Mouse (Mus musculus) right cerebral cortex, postnatal 14 days (tissue): ENCODE measurements around the gene Golim4.
"Not testable (repeated sequence)": the region's sequence is repeated elsewhere in the genome, so short reads cannot be mapped to it uniquely, and the experiment has no call there.

Experiments
- DNase-seq: peaks from one replicate; pipeline ENCODE4 v3.0.0; 2022

Golim4 gene

DNA sequence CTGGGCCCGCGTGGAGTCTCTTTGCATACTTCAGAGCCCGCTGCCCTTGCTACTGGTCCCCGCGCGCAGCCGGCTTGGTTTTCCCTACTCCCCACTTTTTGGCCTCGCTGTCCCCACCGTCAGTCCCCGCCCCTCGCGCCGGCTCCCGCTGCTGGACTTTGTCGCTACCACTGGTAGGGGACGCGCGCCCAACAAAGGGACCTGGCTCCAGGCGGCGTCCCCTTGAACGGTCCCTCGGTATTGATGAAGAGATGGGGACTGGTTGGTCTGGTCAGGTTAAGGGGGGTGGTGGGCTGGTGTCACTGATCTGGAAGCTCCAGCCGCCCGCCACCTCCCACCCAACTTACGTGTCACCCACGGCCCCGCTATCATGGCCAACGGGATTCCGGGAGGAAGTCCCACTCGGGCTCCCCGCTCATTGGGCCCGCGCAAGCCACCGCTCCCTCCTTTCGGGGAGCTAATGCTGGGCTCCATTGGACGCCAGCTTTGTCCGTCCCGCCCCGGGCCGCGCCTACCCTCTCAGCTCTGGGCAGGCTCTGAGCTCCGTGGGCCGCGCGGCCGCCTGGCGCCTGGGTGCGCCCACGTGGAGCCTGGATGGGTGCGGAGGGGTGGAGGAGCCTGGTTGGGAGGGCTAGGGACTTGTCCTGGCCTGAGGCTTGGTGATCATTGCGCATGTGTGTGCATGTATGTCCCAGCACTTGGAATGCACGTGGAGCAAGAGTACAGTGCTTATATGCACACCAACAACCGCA lies at the start of gene Golim4:
Gene Golim4, minus strand, starts transcription at position 399 of the 752 bp plus-strand sequence.
- peak; percentile 94 for DNase-seq

DNA sequence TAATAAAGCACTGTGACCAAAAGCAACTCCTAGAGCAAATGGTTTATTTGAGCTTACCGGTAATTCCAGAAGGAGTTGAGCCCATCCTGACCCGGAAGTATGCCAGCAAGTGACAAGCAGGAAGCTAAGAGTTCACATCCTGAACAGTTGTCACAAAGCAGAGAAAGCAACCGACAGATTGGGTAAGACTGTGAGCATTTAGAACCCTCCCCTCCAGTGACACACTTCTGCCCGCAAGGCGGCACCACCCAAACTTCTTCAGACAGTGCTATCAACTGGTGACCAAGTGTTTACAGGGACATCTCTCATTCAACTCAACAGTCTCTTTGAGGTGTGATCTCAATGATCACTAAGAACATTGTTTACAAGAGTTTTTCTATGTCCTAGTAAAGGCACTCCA lies 48.9 kb upstream of the Golim4 start:
- DNase-seq, result no peak

DNA sequence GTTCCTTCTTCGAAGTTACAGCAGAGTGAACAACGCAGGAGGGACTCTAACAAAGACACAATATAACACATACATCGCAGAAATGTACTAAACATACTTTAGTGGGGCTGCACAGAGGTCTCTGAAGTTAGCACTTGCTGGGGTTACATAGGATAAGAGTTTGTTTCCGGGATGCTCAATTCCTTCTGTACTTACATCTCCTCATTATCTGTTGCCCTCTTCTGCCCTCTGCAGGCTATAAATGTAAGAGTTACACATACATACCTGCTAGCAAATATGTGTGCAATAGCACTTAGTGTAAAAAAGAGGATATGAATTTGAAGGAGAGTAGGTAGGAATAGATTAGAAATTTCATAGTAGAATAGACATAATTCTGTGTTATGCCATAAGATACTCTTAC lies 44.4 kb upstream of the Golim4 start:
- peak; percentile 18 for DNase-seq

DNA sequence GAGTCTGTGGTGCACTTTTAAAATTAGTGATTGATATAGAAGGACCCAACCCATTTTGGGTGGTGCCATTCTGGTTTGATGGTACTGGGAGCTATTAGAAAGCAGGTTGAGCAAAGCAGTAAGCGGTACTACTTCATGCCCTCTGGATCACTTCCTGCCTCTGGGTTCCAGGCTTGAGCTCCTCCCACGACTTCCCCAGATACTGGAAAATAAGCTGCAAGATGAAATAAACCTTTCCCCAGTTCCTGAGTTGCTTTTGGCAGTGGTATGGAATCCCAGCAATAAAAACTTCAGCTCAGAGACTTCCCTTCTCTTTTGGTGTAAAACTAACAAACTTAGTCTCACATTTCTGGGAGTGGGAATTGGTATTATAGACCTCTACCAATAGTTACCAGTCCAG lies 43.7 kb upstream of the Golim4 start:
- DNase-seq, result no peak

DNA sequence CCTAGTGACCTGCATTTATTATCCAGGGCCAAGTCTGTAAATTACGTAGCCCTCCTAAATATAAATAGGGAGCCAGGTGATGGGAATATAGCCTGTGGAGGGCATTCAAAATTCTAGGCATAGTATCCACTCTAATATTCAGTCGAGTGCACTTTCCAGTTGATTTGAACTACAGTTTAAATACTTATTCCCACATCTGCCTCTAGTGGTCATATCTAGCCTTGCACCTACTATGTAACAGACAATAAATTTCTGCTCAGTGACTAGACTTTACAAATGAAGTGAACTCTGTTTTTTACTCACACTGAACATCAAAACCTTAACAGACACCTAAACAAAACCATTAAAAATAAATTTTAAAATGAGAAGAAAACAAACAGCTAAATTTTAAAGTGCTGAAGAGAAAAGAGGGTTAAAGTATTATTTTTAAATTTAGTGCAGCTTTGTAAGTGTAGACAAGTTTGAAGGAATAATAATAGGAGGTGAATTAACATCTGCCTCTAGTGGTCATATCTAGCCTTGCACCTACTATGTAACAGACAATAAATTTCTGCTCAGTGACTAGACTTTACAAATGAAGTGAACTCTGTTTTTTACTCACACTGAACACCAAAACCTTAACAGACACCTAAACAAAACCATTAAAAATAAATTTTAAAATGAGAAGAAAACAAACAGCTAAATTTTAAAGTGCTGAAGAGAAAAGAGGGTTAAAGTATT lies 24.4 kb upstream of the Golim4 start:
- not testable (repeated sequence) for DNase-seq

DNA sequence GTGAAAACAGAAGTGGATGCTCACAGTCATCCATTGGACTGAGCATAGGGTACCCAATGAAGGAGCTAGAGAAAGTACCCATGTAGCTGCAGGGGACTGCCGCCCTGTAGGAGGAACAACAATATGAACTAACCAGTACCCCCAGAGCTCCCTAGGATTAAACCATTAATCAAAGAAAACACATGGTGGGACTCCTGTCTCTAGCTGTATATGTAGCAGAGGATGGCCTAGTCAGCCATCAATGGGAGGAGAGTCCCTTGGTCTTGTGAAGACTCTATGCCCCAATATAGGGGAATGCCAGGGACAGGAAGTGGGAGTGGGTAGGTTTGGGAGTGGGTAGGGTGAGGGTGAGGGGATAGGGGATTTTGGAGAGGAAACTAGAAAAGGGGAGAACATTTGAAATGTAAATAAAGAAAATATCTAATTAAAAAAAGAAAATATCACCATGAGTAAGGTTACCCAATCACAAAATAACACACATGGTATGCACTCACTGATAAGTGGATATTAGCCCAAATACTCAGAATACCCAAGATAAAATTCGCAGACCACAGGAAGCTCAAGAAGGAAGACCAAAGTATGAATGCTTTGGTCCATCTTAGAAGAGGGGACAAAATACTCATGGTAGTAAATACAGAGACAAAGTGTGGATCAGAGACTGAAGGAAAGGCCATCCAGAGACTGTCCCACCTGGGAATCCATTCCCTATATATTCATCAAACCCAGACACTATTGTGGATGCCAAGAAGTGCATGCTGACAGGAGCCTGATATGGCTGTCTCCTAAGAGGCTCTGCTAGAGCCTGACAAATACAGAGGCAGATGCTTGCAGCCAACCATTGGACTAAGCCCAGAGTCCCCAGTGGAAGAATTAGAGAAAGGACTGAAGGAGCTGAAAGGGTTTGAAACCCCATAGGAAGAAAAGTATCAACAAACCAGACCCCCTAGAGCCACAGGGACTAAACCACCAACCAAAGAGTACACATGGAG lies 6.3 kb upstream of the Golim4 start:
- not testable (repeated sequence) for DNase-seq

DNA sequence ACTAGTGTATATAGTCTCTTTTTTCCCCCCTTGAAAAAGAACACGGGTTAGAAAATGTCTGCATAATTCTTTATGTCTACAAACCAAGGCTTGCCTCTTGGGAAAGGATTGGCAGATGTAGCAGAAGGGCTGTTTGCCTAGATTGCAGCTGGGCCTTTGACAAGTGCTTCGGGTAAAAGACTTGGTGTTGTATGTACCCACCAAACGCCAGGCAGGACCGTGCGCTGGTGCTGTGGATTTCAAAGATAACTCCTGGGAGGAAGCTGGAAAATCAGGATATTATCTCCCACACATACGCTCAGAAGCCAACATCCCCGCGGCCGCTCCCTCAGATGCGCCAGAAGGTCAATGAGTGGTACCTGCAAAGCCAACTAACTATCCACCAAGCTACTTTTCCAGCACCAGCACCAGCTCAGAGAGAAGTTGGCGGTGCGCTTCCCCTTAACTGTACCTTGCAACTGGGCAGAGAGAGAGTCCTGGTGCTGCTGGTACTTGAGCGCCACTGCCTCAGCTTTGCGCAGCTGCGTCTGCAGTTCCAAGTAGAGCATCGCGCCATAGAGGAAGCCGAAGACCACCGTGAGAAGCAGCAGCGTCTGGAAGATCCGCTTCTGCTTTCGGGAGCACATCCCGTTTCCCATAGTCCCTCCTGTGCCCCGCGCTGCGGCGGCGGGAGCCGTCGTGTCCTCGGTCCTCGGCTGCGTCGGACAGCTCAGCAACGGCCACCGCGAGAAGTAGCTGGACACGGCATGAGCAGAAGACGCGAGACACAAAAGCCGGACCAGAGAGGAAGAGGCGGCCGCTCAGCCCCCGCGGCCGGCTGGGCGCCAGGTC lies 873 bp downstream of the Golim4 start:
- DNase-seq, result peak; percentile 25

DNA sequence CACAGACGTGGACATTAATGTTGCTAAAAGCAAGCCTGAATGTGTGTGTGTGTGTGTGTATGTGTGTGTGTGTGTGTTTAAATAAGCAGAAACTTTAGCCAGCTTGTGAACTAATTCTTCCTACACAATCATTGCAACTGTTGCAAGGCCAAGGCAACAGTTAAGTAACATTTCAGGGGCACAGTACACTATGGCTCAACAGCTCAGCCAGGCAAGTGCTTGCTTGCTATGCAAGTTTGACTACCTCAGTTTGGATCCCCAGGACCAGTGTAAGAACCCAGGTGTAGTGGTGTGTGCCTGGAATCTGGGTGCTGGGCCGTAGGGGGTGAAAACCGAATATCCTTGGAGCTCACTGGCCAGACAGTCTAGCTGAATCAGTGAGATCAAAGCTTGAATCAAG lies 2.6 kb downstream of the Golim4 start:
- no peak for DNase-seq

DNA sequence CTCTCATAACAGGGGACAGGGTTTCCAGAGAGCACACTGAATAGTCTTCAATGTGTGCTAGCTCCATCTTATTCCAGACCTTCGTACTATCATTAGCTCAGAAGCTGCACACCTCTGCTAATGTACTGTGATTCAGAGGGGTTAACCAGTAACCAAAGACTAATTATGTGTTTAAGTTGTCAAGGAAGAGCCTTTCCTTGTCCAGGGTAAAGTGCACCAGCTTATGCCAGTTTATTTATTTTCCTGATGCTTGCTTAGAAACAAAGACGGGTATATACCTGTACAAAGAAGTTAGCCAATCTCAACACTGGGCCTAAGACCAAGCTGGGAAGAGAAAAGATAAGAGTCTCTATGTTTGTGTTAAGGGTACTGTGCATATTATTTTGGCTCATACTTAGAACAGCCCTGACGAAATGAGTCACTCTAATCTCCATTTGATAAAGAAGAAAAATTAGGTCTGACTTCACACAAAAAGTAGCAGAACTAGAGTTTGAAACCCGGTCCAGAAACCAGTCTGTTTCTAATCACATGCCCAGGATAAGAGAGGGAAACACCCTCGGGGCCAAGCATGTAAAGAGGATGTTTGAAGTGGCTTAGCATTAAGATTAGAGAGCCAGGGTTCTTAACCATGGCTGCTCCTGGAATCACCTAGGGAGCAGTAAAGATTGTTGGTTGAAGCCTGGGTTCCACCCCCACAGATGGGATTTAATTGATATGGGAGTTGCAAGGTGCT lies 4.3 kb downstream of the Golim4 start:
- DNase-seq, result no peak

DNA sequence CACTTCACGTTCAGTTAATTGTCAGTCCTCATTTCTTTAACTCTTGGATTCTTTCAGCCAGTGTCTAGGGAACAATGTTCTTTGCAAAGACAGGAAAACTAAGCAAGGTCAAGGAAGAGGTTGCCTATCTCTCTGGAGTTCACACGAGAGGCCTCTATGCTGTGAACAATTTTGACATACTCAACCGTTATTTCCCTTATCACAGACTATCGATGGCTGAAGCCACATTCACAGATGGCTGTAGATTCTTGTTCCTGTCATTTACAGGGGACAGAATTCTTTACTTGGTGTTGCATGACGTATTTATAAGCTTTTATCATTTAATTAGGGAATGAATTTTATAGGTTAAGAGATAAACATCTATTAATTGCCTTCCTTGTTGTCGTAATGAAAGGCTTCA lies 5.9 kb downstream of the Golim4 start:
- DNase-seq, result no peak

DNA sequence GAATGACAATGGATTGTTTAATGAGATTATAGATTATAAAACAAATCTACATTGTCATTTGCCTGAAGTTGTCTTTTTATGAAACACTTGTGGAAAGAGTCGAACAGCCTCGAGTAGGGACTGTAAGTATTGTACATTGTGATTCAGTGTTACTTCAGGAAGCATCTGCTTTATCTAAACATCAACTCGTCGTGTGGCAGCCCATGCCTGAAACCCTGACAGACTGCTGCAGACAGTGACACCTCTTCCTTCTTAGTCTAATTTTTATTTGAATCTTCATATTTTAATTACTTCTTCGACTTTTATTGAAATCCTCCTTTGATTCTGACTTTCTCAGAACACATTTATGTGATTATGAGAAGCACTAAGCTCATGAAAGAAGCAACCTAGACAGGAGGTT lies 7.4 kb downstream of the Golim4 start:
- DNase-seq, result no peak

DNA sequence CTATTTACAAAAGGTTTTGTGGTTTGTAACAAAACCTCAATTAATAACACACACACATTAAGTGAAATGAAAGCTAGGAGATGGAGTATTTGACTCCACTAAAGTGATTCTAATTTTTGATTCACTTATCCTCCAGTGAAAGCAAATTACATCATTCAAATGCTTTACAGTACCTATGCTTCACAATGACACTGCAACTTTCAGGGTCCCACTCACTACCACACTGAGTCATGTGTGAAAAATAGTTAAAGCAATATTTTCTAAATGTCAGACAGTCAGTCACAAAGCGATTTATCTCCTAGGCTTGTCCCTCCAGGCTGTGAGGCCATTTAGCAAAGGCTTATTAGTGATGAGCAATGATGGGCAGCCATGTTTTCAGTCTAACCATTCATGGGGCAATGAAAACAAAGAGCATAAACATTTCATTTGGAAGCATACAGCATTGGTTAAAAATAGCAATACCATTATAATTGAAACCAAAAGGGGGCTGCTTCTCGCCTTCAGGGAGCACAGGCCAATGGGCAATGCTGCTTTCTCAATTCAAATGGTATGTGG lies 8.1 kb downstream of the Golim4 start:
- DNase-seq, result no peak

DNA sequence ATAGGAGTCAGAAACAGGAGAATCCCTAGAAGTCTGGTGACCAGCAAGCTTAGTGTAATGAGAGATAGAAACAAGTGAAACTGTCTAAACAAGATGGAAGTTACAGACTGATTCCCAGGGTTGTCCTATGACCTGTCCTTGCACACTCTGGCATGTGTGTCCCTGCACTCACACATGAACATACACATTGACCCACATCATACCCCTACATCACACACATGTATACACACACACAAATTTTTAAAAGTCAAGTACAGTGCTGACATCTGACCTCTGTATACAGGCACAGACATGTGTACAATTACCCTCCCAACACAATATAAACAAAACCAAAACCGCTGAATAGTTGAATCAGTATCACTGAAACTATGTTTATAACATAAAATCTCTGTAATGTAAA lies 8.7 kb downstream of the Golim4 start:
- DNase-seq, result no peak

DNA sequence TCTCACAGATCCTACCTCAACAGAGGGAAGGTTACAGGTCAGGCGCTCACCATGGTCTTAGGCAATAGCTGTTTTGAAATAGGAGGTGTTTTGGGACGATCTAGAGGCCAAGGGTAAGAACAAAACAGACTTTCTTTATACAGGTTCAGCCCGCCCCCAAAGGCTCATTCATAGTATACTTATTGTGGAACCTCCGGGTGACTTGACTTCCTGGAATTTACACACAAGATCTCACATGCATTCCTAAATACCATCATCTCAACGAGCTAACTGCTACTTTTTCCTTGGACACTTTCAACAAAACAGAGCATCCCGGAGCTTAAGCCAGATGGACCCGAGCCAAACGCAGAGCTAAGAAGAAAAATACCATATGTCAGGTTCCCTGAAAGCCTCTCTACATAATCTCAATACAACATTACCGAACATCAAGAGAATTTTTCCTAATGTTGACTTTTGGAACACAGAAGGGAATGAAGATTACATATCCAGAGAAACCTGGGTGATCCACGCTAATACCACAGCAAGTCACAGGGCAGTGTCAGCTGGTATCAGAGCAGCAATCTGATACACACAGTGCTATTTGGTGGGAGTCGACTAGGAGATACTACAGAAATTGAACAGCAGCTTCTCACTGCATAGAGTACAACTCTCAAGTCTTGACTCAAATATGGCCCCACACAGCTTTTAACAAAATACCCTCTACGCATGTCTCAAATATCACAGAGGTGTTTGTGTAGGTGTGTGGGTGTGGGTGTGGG lies 14.3 kb downstream of the Golim4 start:
- DNase-seq, result peak; percentile 33

DNA sequence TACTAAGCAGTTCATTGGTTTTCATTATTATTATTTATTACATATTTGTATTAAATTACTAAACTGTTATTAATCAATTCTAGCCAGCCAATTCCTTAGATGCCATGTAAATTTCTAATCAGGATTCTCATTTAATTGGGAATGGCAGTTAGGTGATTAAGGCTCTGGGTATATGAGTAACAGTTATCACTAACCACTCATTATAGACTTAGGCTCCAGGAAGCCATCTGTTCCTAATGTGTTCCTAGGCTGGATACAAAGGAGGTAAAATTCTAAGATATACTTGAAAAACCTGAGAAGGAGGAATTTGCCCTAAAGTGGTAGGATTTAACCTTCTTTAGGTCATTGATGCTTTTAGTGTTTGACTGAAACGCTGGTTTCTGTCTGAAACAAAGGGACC lies 14.9 kb downstream of the Golim4 start:
- DNase-seq, result no peak

DNA sequence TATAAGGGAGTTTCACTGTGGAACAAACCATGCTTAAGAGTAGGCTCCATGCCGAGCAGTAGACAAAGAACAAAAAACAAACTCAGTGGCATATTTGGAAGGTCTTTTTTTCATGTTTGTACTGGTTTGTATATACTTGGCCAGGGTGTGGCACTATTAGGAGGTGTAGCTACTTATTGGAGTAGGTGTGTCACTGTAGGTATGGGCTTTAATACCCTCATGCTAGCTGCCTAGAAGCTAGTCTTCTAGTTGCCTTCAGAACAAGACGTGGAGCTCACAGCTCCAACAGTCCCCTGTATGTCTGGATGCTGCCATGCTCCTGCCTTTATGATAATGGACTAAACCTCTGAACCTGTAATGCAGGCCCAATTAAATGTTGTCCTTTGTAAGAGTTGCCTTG lies 20.6 kb downstream of the Golim4 start:
- DNase-seq, result no peak

DNA sequence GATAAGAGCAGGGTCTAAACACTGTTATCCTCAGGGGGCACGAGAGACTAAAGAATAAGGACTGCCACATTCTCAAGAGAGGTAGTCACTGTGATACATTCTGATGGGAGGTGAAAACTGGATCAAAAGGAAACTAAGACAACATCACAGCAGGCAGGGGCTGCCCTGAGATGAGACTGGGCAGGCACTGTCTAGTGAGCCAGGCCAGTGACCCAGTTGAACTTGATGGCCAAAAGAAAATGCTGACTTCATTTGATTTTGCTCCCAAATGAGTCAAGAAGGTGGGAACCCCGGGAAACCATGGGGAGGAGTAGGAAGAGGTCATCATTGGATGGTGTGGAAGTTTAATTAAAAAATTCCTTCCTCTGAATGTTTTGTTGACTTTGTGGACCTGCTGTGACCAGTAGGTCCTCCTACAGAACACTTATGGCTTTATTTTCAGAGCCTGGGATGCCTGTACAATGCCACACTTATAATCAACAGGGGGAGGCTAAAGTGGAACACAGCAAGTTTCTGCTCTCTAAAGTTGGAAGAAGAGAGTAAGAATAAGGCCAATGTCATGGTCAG lies 26.0 kb downstream of the Golim4 start:
- no peak for DNase-seq

DNA sequence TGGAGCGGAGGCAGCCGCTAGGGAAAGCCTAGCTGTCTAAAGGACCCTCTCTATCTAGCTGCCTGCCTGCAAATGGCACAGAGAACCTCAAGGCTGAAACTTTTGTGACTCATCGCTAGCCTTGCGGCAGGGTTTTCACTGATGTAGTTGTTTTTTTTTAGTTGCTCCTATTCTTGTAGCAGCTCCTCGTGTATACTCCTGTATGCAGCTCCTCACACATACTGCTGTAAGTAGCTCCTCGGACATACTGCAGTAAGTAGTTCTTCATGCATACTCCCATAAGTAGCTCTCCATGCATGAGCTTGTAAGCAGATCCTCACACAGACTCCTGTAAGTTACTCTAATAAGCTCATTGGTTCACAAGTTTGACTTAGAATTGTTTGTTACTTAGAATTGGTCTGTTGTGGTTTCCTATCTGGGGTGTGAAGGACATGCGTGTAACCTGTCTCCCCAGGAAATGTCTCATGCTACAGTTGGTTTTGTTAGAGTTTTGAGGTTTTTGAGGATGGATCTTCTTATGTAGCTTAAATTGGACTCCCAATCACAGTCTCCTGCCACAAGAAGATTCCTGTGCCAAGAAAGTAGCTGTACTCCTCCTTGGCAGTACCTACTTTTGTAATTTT lies 26.7 kb downstream of the Golim4 start:
- DNase-seq, result no peak

DNA sequence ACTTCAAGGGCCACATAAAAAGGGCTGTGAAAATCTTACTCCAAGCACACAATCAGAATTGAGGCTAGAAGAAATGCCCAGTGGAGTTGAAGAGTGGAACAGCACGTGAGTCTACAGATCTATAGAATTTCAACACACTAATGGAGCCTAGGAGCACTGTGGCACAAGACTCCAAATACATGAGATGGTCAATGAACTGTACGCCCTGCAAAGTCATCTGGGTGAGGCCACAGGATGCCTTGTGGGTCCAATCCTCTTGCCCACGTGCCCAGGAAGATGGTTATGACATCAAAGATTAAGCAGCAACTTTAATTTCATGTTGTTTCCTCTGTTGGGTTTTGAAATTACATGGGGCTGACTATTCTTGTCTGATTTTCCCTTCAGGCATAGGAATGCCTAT lies 30.4 kb downstream of the Golim4 start:
- no peak for DNase-seq

DNA sequence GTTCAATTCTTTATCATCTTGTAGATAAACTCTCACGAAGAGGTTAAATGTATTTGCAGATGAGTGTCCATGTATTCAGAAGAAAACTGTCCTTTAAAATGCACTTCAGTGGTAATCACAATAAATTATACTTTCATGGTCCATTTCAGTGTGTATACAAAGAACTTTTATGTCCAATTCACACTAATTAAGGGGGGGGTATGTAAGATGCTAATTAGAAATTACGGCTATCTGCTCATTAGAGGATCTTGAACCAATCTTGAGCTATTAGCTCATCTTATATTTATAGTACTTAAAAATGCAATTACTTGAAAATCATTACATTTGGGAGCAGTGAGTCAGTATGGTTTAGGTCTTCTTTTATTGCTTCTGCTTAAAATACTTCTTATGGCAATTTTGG lies 31.6 kb downstream of the Golim4 start:
- DNase-seq, result no peak
